Mouse (Mus musculus): ENCODE data around the gene Dab1.

- TF ChIP-seq POLR2A (IDR thresholded peaks at IDR 0.05; ENCODE audit: low read depth, low read length) (no peak), CTCF (IDR thresholded peaks at IDR 0.05; ENCODE audit: borderline replicate concordance, insufficient read depth, low read length) (no peak)
Observed at GRCm38 (mm10) chr4:103881641-103882040, 262.5 kb downstream of the Dab1 start.

Measured in embryonic fibroblast, embryonic 13.5 days (primary cell).